Mouse (Mus musculus) spleen, adult 2 months (tissue): Measurements from ENCODE around the gene Fgfr2.

Experiments
- CTCF ChIP-seq: fragments of 200-500 bp; IDR thresholded peaks from 2 replicates; pipeline ENCODE4 v1.5.1; 2011; ENCODE audit warnings: mild to moderate bottlenecking, inconsistent platforms; ENCODE audit not compliant: insufficient read depth, insufficient read length, insufficient replicate concordance; ENCODE audit errors: extremely low read depth
- POLR2A ChIP-seq: fragments of 200-500 bp; IDR thresholded peaks from 2 replicates; pipeline ENCODE4 v1.6.1; 2011; ENCODE audit warnings: low read depth, low read length, inconsistent platforms

DNA sequence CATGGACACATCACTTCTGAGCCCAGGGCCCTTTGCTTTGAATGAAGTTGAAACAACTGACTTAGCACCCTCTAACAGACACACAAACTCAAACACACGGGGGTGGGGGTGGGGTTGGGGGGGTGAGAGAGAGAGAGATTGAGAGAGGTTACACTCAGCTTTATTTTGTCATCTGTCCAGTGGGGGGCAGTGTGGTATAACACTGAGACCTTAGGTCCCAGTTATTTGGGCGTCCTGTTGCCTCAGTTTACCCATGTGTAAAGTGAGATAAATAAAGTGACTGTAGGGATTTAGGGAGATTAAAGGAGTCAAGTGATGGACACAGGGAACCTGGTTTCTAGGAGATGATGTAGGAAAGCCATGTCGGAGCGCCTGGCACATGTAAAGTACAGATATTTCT is 2382.1 kb downstream of the Fgfr2 start:
- TF ChIP-seq POLR2A (no peak), CTCF (no peak)
